Mouse (Mus musculus) hindbrain, embryonic 14.5 days (tissue): Measurements from ENCODE around the gene Unk. TPM values are rescaled to one million over a fixed set of nuclear protein-coding genes. Genes with fewer than 3 reads are reported as not detected.
"Not testable (repeated sequence)": the region's sequence is repeated elsewhere in the genome, so short reads cannot be mapped to it uniquely, and the experiment has no call there.

Experiments
- ATAC-seq: fragments of 200-750 bp; cut with Nextera tagmentation; 2 replicates; pipeline ENCODE4 v1.8.0; 2017; ENCODE audit warnings: moderate number of reproducible peaks, mild to moderate bottlenecking, moderate TSS enrichment, moderate library complexity; ENCODE audit not compliant: low FRiP score
- DNase-seq: peaks from one replicate; pipeline ENCODE4 v3.0.0-alpha.2; 2015; ENCODE audit warnings: low spot score
- H3K27ac ChIP-seq: fragments of 300-500 bp; sonication (generic); 2 replicates; pipeline ENCODE4 v1.5.1; 2014; ENCODE audit warnings: mild to moderate bottlenecking, moderate library complexity
- H3K27me3 ChIP-seq: fragments of 300-500 bp; sonication (generic); 2 replicates; pipeline ENCODE4 v1.6.1; 2014; ENCODE audit warnings: mild to moderate bottlenecking, low read length, mixed read lengths; ENCODE audit not compliant: control insufficient read depth, insufficient read depth
- H3K36me3 ChIP-seq: fragments of 300-500 bp; sonication (generic); replicated peaks from 2 replicates; pipeline ENCODE4 v1.6.1; 2014; ENCODE audit not compliant: control insufficient read depth, insufficient read depth
- H3K4me1 ChIP-seq: fragments of 300-500 bp; sonication (generic); replicated peaks from 2 replicates; pipeline ENCODE4 v1.6.1; 2014; ENCODE audit warnings: antibody characterized with exemption, low read length, mixed read lengths; ENCODE audit not compliant: control insufficient read depth, insufficient read depth
- H3K4me2 ChIP-seq: fragments of 300-500 bp; sonication (generic); replicated peaks from 2 replicates; pipeline ENCODE4 v1.6.1; 2014; ENCODE audit warnings: mild to moderate bottlenecking, moderate library complexity
- H3K4me3 ChIP-seq: fragments of 300-500 bp; sonication (generic); replicated peaks from 2 replicates; pipeline ENCODE4 v1.5.1; 2014; ENCODE audit warnings: mild to moderate bottlenecking, low read length
- H3K9ac ChIP-seq: fragments of 300-500 bp; sonication (generic); 2 replicates; pipeline ENCODE4 v1.6.1; 2014
- H3K9me3 ChIP-seq: fragments of 300-500 bp; sonication (generic); 2 replicates; pipeline ENCODE4 v1.6.1; 2016; ENCODE audit warnings: low read length; ENCODE audit not compliant: control insufficient read depth
- WGBS: fragments of 180-500 bp; shearing (Covaris S2); extraction: QIAGEN DNeasy Blood & Tissue Kit; methylation state at CpG from one replicate; pipeline ENCODE4 v1.1.7; 2014; 5-methylcytosine and 5-hydroxymethylcytosine counted together
- polyA plus RNA-seq: library from polyadenylated mRNA; unstranded; fragments of >200 nt; fragmentation: Nextera tagmentation; extraction: Ambion mirVana; gene quantifications from 2 replicates; pipeline ENCODE4 v1.2.1, GENCODE M21; 2014

Unk gene
- polyA plus RNA-seq, 1 experiment from 2014 or later, result 29.3 TPM

- Histone ChIP-seq H3K4me1 (0 out of 2 replicates have a peak, but pooled peaks cover 12% of the 10 kb centered on the region), H3K27ac (no peak overlapping the region), H3K9ac (no peak overlapping the region), H3K9me3 (no peaks in the 10 kb centered on the region), H3K4me2 (peak overlapping the region; percentile 58), H3K36me3 (peaks cover 8% of the 10 kb centered on the region), H3K4me3 (no peak overlapping the region), H3K27me3 (no peaks in the 10 kb centered on the region)
- 90% methylated on average over 8 of the region's 8 CpGs for WGBS
- DNase-seq (no peak), ATAC-seq (no peak)
These were observed 58.1 kb downstream of the Unk start for GRCm38 (mm10) chr11:116088188-116088587.

GRCm38 (mm10) chr11:116088741-116089394 is 58.7 kb downstream of the Unk start:
- no peak overlapping the region for H3K4me3 ChIP-seq
- H3K27me3 ChIP-seq, result no peaks in the 10 kb centered on the region
- H3K36me3 ChIP-seq, result 0 out of 2 replicates have a peak, but pooled peaks cover 1% of the 10 kb centered on the region
- H3K4me2 ChIP-seq, result no peak overlapping the region
- ATAC-seq (no peak), DNase-seq (no peak)
- no peak overlapping the region for H3K9ac ChIP-seq
- WGBS, result 90% methylated on average over 11 of the region's 11 CpGs
- H3K27ac ChIP-seq, result no peak overlapping the region
- 0 out of 2 replicates have a peak, but pooled peaks cover 12% of the 10 kb centered on the region for H3K4me1 ChIP-seq
- H3K9me3 ChIP-seq, result no peaks in the 10 kb centered on the region

- no peaks in the 10 kb centered on the region for H3K36me3 ChIP-seq
- no peaks in the 10 kb centered on the region for H3K27me3 ChIP-seq
- H3K9me3 ChIP-seq, result no peaks in the 10 kb centered on the region
- H3K4me2 ChIP-seq, result no peak overlapping the region
- no peak overlapping the region for H3K4me3 ChIP-seq
- 87% methylated on average over 6 of the region's 6 CpGs for WGBS
- H3K4me1 ChIP-seq, result 0 out of 2 replicates have a peak, but pooled peaks cover 12% of the 10 kb centered on the region
- H3K27ac ChIP-seq, result no peak overlapping the region
- no peak for ATAC-seq
- H3K9ac ChIP-seq, result no peak overlapping the region
- DNase-seq, result no peak
These were observed 59.4 kb downstream of the Unk start for GRCm38 (mm10) chr11:116089545-116089944.

GRCm38 (mm10) chr11:116091591-116091990 is 61.5 kb downstream of the Unk start:
- no peaks in the 10 kb centered on the region for H3K36me3 ChIP-seq
- no peak overlapping the region for H3K4me2 ChIP-seq
- H3K9me3 ChIP-seq, result no peaks in the 10 kb centered on the region
- H3K27me3 ChIP-seq, result no peaks in the 10 kb centered on the region
- no peak overlapping the region for H3K9ac ChIP-seq
- no peak overlapping the region for H3K27ac ChIP-seq
- WGBS, result 85% methylated on average over 6 of the region's 6 CpGs
- no peak overlapping the region for H3K4me3 ChIP-seq
- DNase-seq (no peak), ATAC-seq (no peak)
- H3K4me1 ChIP-seq, result 0 out of 2 replicates have a peak, but pooled peaks cover 6% of the 10 kb centered on the region

GRCm38 (mm10) chr11:116092959-116093358 is 62.8 kb downstream of the Unk start:
- not testable (repeated sequence) for H3K27ac ChIP-seq, H3K4me1 ChIP-seq
- WGBS, result 91% methylated on average over 6 of the region's 6 CpGs

GRCm38 (mm10) chr11:116093771-116094565 is 63.8 kb downstream of the Unk start:
- H3K27ac ChIP-seq, result no peak overlapping the region
- WGBS, result 71% methylated on average over 16 of the region's 16 CpGs
- no peak for DNase-seq

More at GRCm38 (mm10) chr11:116092959-116093358, 62.8 kb downstream of the Unk start:
- H3K36me3 ChIP-seq, H3K4me3 ChIP-seq, DNase-seq, H3K9ac ChIP-seq, H3K27me3 ChIP-seq, ATAC-seq, H3K4me2 ChIP-seq, H3K9me3 ChIP-seq: not testable (repeated sequence)

GRCm38 (mm10) chr11:116095573-116095972 is 65.5 kb downstream of the Unk start:
- ATAC-seq (no peak), DNase-seq (no peak)
- Histone ChIP-seq H3K9me3 (no peaks in the 10 kb centered on the region), H3K9ac (no peak overlapping the region), H3K36me3 (no peaks in the 10 kb centered on the region), H3K4me1 (no peaks in the 10 kb centered on the region), H3K4me3 (no peak overlapping the region), H3K4me2 (no peak overlapping the region), H3K27ac (no peak overlapping the region), H3K27me3 (no peaks in the 10 kb centered on the region)
- WGBS, result 70% methylated on average over 3 of the region's 3 CpGs

More at GRCm38 (mm10) chr11:116093771-116094565, 63.8 kb downstream of the Unk start:
- no peaks in the 10 kb centered on the region for H3K4me1 ChIP-seq
- ATAC-seq, result no peak
- no peaks in the 10 kb centered on the region for H3K9me3 ChIP-seq
- H3K27me3 ChIP-seq, result no peaks in the 10 kb centered on the region
- no peaks in the 10 kb centered on the region for H3K36me3 ChIP-seq
- no peak overlapping the region for H3K4me3 ChIP-seq
- H3K9ac ChIP-seq, result no peak overlapping the region
- no peak overlapping the region for H3K4me2 ChIP-seq

GRCm38 (mm10) chr11:116096213-116097108 is 66.3 kb downstream of the Unk start:
- WGBS, result 90% methylated on average over 5 of the region's 5 CpGs
- no peaks in the 10 kb centered on the region for H3K27me3 ChIP-seq
- no peaks in the 10 kb centered on the region for H3K4me1 ChIP-seq
- no peak overlapping the region for H3K4me3 ChIP-seq
- no peaks in the 10 kb centered on the region for H3K9me3 ChIP-seq
- DNase-seq (no peak), ATAC-seq (no peak)
- no peak overlapping the region for H3K9ac ChIP-seq
- H3K4me2 ChIP-seq, result no peak overlapping the region
- no peak overlapping the region for H3K27ac ChIP-seq
- no peaks in the 10 kb centered on the region for H3K36me3 ChIP-seq
